Mouse (Mus musculus): Measurements from ENCODE around the gene Srcap. TPM values are rescaled to one million over a fixed set of nuclear protein-coding genes. Genes with fewer than 3 reads are reported as not detected.

Srcap gene
- polyA plus RNA-seq, 1 experiment from 2014 or later: 54.3 TPM

DNA sequence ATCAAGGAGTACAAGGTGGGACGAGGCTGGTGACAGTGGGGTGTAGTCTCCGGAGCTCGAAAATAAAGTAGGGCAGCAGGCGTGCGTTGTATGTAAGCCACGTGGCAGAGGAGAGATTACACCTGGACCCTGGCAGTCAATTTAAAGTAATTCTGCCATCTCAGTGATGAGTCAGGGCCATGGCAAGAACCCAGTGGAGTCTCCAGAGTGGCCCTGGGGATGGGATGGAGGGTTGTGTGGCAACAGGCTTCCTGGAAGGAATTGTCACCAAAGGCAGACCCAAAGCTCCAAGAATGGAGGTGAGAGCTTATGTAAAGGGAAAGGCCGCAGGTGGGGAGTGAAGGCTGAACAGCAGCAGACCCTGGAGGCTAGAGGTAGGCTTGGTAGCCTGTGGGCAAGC lies 88.8 kb downstream of the Srcap start:
- H3K36me3 ChIP-seq: peaks cover 91% of the 10 kb centered on the region
- 95% methylated on average over 7 of the region's 7 CpGs for WGBS
- H3K4me3 ChIP-seq: no peak overlapping the region
- ATAC-seq (ENCODE audit: insufficient number of reproducible peaks, low FRiP score): no peak
- no peaks in the 10 kb centered on the region for H3K9me3 ChIP-seq (replicated peaks)
- no peaks in the 10 kb centered on the region for H3K27me3 ChIP-seq (replicated peaks)
- H3K4me1 ChIP-seq (replicated peaks): no peaks in the 10 kb centered on the region
- H3K27ac ChIP-seq (ENCODE audit: poor library complexity, severe bottlenecking): no peak overlapping the region
- no peak overlapping the region for H3K9ac ChIP-seq
- H3K4me2 ChIP-seq: no peak overlapping the region

DNA sequence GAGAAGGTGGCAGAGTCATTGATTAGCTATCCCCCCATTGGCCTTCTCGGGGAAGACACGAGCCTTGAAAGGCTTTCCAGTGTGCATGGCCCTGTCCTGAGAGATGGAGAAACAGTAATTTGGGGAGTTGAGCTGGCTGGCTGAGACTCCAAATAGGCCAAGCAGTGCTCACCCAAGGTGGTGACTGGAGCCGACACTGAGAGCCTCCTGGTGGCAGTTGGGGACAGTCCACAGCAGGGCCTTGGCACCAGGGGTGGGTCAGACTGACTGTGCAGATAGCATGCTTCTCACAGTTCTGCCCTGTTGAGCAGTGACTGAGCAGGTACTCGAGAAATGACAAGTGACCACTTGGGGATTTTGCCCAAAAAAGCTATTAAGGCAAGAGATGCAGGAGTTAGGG lies 90.0 kb downstream of the Srcap start:
- no peak overlapping the region for H3K9ac ChIP-seq
- H3K27me3 ChIP-seq (replicated peaks): no peaks in the 10 kb centered on the region
- no peaks in the 10 kb centered on the region for H3K9me3 ChIP-seq (replicated peaks)
- H3K4me1 ChIP-seq (replicated peaks): no peaks in the 10 kb centered on the region
- H3K36me3 ChIP-seq: peaks cover 85% of the 10 kb centered on the region
- 82% methylated on average over 4 of the region's 4 CpGs for WGBS
- no peak for ATAC-seq (ENCODE audit: insufficient number of reproducible peaks, low FRiP score)
- no peak overlapping the region for H3K4me2 ChIP-seq
- H3K4me3 ChIP-seq: no peak overlapping the region
- no peak overlapping the region for H3K27ac ChIP-seq (ENCODE audit: poor library complexity, severe bottlenecking)

DNA sequence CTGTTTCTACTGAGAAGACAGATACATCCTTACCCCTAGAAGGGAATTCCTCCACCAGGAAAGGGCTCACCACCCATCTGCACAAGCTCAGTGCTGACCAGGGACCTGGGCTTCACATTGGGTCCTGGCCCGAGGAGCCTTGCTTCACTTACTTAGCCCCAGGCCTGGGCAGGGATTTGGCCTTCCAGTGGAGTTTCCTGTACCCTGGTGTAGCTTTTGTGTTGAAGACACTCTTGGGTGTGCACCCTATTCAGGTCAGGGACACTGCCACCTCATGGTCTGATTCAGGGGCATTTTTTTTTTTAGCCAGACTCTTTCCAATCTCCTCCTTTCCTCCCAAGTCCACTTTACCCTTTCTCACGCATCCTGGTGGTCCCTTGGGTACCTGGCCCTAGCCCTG lies 91.1 kb downstream of the Srcap start:
- Histone ChIP-seq H3K9me3 (replicated peaks) (no peaks in the 10 kb centered on the region), H3K4me3 (no peak overlapping the region), H3K36me3 (peaks cover 81% of the 10 kb centered on the region), H3K4me2 (no peak overlapping the region), H3K9ac (no peak overlapping the region), H3K27me3 (replicated peaks) (no peaks in the 10 kb centered on the region), H3K4me1 (replicated peaks) (no peaks in the 10 kb centered on the region), H3K27ac (ENCODE audit: poor library complexity, severe bottlenecking) (no peak overlapping the region)
- ATAC-seq (ENCODE audit: insufficient number of reproducible peaks, low FRiP score): no peak
- WGBS: 77% methylated on average over 2 of the region's 2 CpGs

DNA sequence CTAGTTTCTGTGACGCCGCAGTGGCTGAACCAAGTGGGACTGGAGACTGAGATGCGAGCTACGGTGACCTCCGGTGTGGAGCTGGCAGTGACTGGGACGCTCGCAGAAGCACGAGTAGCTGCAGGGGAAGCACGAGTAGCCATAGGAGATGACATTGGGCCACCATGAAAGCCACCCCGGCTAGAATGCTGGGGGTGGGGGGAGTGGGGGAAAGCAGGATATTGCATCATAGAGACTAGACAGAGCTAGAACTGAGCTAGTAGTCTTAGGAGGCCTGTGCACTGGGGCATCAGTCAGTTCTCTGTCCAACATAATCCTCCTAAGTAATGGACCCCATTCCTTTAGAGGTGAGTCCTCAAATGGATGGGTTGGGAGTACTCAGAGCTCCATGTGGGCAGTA lies 92.5 kb downstream of the Srcap start:
- no peak overlapping the region for H3K9ac ChIP-seq
- H3K36me3 ChIP-seq: peaks cover 82% of the 10 kb centered on the region
- H3K27ac ChIP-seq (ENCODE audit: poor library complexity, severe bottlenecking): no peak overlapping the region
- no peak overlapping the region for H3K4me2 ChIP-seq
- H3K4me3 ChIP-seq: no peak overlapping the region
- H3K27me3 ChIP-seq (replicated peaks): no peaks in the 10 kb centered on the region
- no peaks in the 10 kb centered on the region for H3K4me1 ChIP-seq (replicated peaks)
- no peak for ATAC-seq (ENCODE audit: insufficient number of reproducible peaks, low FRiP score)
- no peaks in the 10 kb centered on the region for H3K9me3 ChIP-seq (replicated peaks)
- 87% methylated on average over 10 of the region's 10 CpGs for WGBS

DNA sequence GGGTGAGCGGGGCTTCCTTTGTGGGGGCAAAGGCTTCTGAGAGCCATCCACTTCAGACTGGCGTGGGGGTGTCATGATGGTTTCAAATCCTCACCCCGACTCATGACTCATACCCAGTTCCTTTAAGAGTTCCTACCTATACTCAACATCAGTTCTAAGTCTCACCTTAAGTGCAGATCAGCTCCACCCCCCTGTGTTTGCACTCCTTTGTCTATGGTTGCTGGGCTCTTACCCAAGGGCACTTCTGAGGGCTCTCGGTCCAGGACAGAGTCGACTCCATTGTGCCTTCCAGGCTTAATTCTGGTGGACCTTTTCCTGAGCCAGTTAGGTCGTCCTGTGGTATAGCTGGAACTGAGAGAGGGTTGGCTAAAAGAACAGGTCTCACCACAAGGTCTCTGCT lies 95.4 kb downstream of the Srcap start:
- Histone ChIP-seq H3K9me3 (replicated peaks) (peaks cover 19% of the 10 kb centered on the region), H3K4me1 (replicated peaks) (no peaks in the 10 kb centered on the region), H3K4me3 (no peak overlapping the region), H3K27me3 (replicated peaks) (no peaks in the 10 kb centered on the region), H3K27ac (ENCODE audit: poor library complexity, severe bottlenecking) (no peak overlapping the region), H3K4me2 (no peak overlapping the region), H3K9ac (no peak overlapping the region), H3K36me3 (peaks cover 82% of the 10 kb centered on the region)
- WGBS: 73% methylated on average over 6 of the region's 6 CpGs
- no peak for ATAC-seq (ENCODE audit: insufficient number of reproducible peaks, low FRiP score)

Small RNA genes lying within 50 kb of the gene (microRNA-seq; reads per million reads assigned to microRNA genes)
- gene Gm47278 (not detected), gene Mir7060 (0.94 reads per million)

Other genes with a start within 250 kb of the Srcap start
- 86.4 and 87.2 TPM in 2 replicates for gene Sephs2, start 237.9 kb upstream of the Srcap start, polyA plus RNA-seq (2016; fragmentation: Nextera tagmentation; extraction: Ambion mirVana)
- 1.0 and 1.1 TPM in 2 replicates for gene Itgal, start 215.7 kb upstream of the Srcap start, polyA plus RNA-seq (2016; fragmentation: Nextera tagmentation; extraction: Ambion mirVana)
- 19.1 and 19.8 TPM in 2 replicates for gene Zfp768, start 166.4 kb upstream of the Srcap start, polyA plus RNA-seq (2016; fragmentation: Nextera tagmentation; extraction: Ambion mirVana)
- gene Zfp747, start 135.9 kb upstream of the Srcap start, polyA plus RNA-seq (2016; fragmentation: Nextera tagmentation; extraction: Ambion mirVana): 4.6 and 5.1 TPM in 2 replicates
- gene 9130019O22Rik, start 124.8 kb upstream of the Srcap start, polyA plus RNA-seq (2016; fragmentation: Nextera tagmentation; extraction: Ambion mirVana): 3.4 and 3.9 TPM in 2 replicates
- gene E430018J23Rik, start 118.4 kb upstream of the Srcap start, polyA plus RNA-seq (2016; fragmentation: Nextera tagmentation; extraction: Ambion mirVana): 4.5 and 5.1 TPM in 2 replicates
- gene Zfp764, start 105.2 kb upstream of the Srcap start, polyA plus RNA-seq (2016; fragmentation: Nextera tagmentation; extraction: Ambion mirVana): 4.6 and 5.3 TPM in 2 replicates
- 15.4 and 16.7 TPM in 2 replicates for gene Zfp688, start 89.9 kb upstream of the Srcap start, polyA plus RNA-seq (2016; fragmentation: Nextera tagmentation; extraction: Ambion mirVana)
- gene Zfp689, start 62.8 kb upstream of the Srcap start, polyA plus RNA-seq (2016; fragmentation: Nextera tagmentation; extraction: Ambion mirVana): 5.4 and 6.0 TPM in 2 replicates
- gene Prr14, start 52.4 kb upstream of the Srcap start, polyA plus RNA-seq (2016; fragmentation: Nextera tagmentation; extraction: Ambion mirVana): 33.8 and 35.2 TPM in 2 replicates
- 8.4 and 9.9 TPM in 2 replicates for gene Fbrs, start 32.8 kb upstream of the Srcap start, polyA plus RNA-seq (2016; fragmentation: Nextera tagmentation; extraction: Ambion mirVana)
- 8.5 and 9.1 TPM in 2 replicates for gene Gm42715, start 7.6 kb downstream of the Srcap start, polyA plus RNA-seq (2016; fragmentation: Nextera tagmentation; extraction: Ambion mirVana)
- 1.4 and 3.1 TPM in 2 replicates for gene Tmem265, start 49.4 kb downstream of the Srcap start, polyA plus RNA-seq (2016; fragmentation: Nextera tagmentation; extraction: Ambion mirVana)
- 34.1 and 35.9 TPM in 2 replicates for gene Phkg2, start 61.4 kb downstream of the Srcap start, polyA plus RNA-seq (2016; fragmentation: Nextera tagmentation; extraction: Ambion mirVana)
- 8.7 and 9.8 TPM in 2 replicates for gene Ccdc189, start 76.6 kb downstream of the Srcap start, polyA plus RNA-seq (2016; fragmentation: Nextera tagmentation; extraction: Ambion mirVana)
- 38.8 and 40.0 TPM in 2 replicates for gene Rnf40, start 76.8 kb downstream of the Srcap start, polyA plus RNA-seq (2016; fragmentation: Nextera tagmentation; extraction: Ambion mirVana)
- 12.7 and 13.7 TPM in 2 replicates for gene Zfp629, start 103.8 kb downstream of the Srcap start, polyA plus RNA-seq (2016; fragmentation: Nextera tagmentation; extraction: Ambion mirVana)
- 43.3 and 49.5 TPM in 2 replicates for gene Bcl7c, start 196.9 kb downstream of the Srcap start, polyA plus RNA-seq (2016; fragmentation: Nextera tagmentation; extraction: Ambion mirVana)
- 4.3 and 5.1 TPM in 2 replicates for gene Ctf1, start 200.8 kb downstream of the Srcap start, polyA plus RNA-seq (2016; fragmentation: Nextera tagmentation; extraction: Ambion mirVana)
- 0.10 TPM in 1 of 2 replicates, not detected in the other for gene Ctf2, start 220.2 kb downstream of the Srcap start, polyA plus RNA-seq (2016; fragmentation: Nextera tagmentation; extraction: Ambion mirVana)
- 3.4 and 3.7 TPM in 2 replicates for gene Fbxl19, start 232.6 kb downstream of the Srcap start, polyA plus RNA-seq (2016; fragmentation: Nextera tagmentation; extraction: Ambion mirVana)